Mouse (Mus musculus) ES-Bruce4 (cell line): ENCODE data around the gene Ift140. TPM values are rescaled to one million over a fixed set of nuclear protein-coding genes. Genes with fewer than 3 reads are reported as not detected.

ENCODE experiments used
- H3K27ac ChIP-seq: 2 replicates; pipeline ENCODE4 v1.5.1; 2012; ENCODE audit warnings: low read length, inconsistent platforms; ENCODE audit not compliant: insufficient read depth
- H3K27me3 ChIP-seq: 2 replicates; pipeline ENCODE4 v1.6.1; 2012; ENCODE audit warnings: mild to moderate bottlenecking, low read length, inconsistent platforms; ENCODE audit not compliant: control insufficient read depth, poor library complexity, insufficient read depth, severe bottlenecking
- H3K36me3 ChIP-seq: 2 replicates; pipeline ENCODE4 v1.6.1; 2012; ENCODE audit warnings: inconsistent platforms, mild to moderate bottlenecking, low read length, moderate library complexity; ENCODE audit not compliant: control insufficient read depth, poor library complexity, insufficient read depth, severe bottlenecking
- H3K4me1 ChIP-seq: one replicate; pipeline ENCODE4 v1.8.1; 2011; ENCODE audit warnings: low read length; ENCODE audit not compliant: control insufficient read depth, insufficient read depth
- H3K4me3 ChIP-seq: 2 replicates; pipeline ENCODE4 v1.5.1; 2011; ENCODE audit warnings: low read depth, mild to moderate bottlenecking, low read length
- H3K9ac ChIP-seq: 2 replicates; pipeline ENCODE4 v1.6.1; 2012; ENCODE audit warnings: low read depth, mild to moderate bottlenecking, inconsistent platforms; ENCODE audit not compliant: poor library complexity, severe bottlenecking
- H3K9me3 ChIP-seq: replicated peaks from 2 replicates; pipeline ENCODE4 v1.6.1; 2012; ENCODE audit warnings: mild to moderate bottlenecking, low read length, inconsistent platforms; ENCODE audit not compliant: control insufficient read depth, poor library complexity, insufficient read depth, severe bottlenecking
- CTCF ChIP-seq: IDR thresholded peaks from one replicate; pipeline ENCODE4 v1.8.1; 2011; ENCODE audit warnings: low read depth, low read length
- EP300 ChIP-seq: IDR thresholded peaks from 2 replicates; pipeline ENCODE4 v1.6.1; 2011; ENCODE audit warnings: low read depth, low read length; ENCODE audit not compliant: insufficient read depth
- POLR2A ChIP-seq: IDR thresholded peaks from one replicate; pipeline ENCODE4 v1.8.1; 2011; ENCODE audit warnings: low read length; ENCODE audit not compliant: insufficient read depth
- polyA plus RNA-seq: library from polyadenylated mRNA; stranded (reverse); fragments of >200 nt; gene quantifications from 2 replicates; pipeline ENCODE4 v1.2.4, GENCODE M21; 2011; ENCODE audit warnings: low read depth; ENCODE audit not compliant: missing spikeins, insufficient read depth, insufficient read length

Ift140 gene
- 24.2 and 32.6 TPM in 2 replicates for polyA plus RNA-seq

GRCm38 (mm10) chr17:25015655-25016291 is at the start of gene Ift140, which contains the start of gene Cramp1l:
TSS of gene Ift140 (plus strand) at chr17:25016085.
TSS of gene Cramp1l (minus strand) at chr17:25015788.
- 0 out of 2 replicates have a peak within 1 kb of the TSS, but pooled peaks have one; percentile 6 for H3K27ac ChIP-seq
- no peaks in the 10 kb centered on the region for H3K27me3 ChIP-seq
- no peaks in the 10 kb centered on the region for H3K4me1 ChIP-seq
- no peaks in the 10 kb centered on the region for H3K9me3 ChIP-seq
- peaks cover 8% of the 10 kb centered on the region for H3K36me3 ChIP-seq
- peak within 1 kb of the TSS; percentile 84 for H3K4me3 ChIP-seq
- TF ChIP-seq EP300, result no peak
- TF ChIP-seq POLR2A, result no peak
- no peak for TF ChIP-seq CTCF
- peak within 1 kb of the TSS; percentile 86 for H3K9ac ChIP-seq

- Histone ChIP-seq H3K36me3 (peaks cover 29% of the 10 kb centered on the region), H3K9me3 (no peaks in the 10 kb centered on the region), H3K4me1 (no peaks in the 10 kb centered on the region), H3K27ac (no peak overlapping the region), H3K9ac (no peak overlapping the region), H3K27me3 (no peaks in the 10 kb centered on the region), H3K4me3 (no peak overlapping the region)
- TF ChIP-seq POLR2A, result no peak
- TF ChIP-seq CTCF, result no peak
- TF ChIP-seq EP300, result no peak
Observed at GRCm38 (mm10) chr17:24987221-24987620, 28.7 kb upstream of the Ift140 start.

DNA sequence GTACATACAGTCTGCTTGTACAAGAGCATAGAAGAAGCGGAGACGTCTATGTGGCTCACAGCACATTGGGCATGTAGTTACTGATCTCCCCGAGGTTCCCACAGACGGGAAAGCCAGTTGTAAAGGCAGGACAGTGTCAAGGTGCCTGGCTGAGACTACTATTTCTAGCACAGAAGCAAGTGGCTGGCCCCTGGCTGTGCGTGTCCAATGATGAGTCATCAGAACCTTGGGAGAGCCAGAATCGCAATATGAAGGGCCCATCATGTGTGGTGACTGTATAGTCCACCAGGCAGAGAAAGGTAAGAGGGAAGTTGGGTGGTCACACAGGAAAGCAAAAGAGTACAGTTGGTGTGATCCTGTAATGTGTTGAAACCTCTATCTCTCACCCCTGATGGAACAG is 21.2 kb upstream of the Ift140 start:
- Histone ChIP-seq H3K36me3 (peaks cover 52% of the 10 kb centered on the region), H3K27me3 (no peaks in the 10 kb centered on the region), H3K27ac (no peak overlapping the region), H3K4me3 (no peak overlapping the region), H3K9ac (no peak overlapping the region), H3K9me3 (no peaks in the 10 kb centered on the region), H3K4me1 (no peaks in the 10 kb centered on the region)
- TF ChIP-seq EP300 (no peak), CTCF (no peak), POLR2A (no peak)

GRCm38 (mm10) chr17:25005102-25005501 is 10.8 kb upstream of the Ift140 start:
- Histone ChIP-seq H3K4me3 (no peak overlapping the region), H3K27me3 (no peaks in the 10 kb centered on the region), H3K36me3 (peaks cover 20% of the 10 kb centered on the region), H3K4me1 (no peaks in the 10 kb centered on the region), H3K9me3 (no peaks in the 10 kb centered on the region), H3K27ac (no peak overlapping the region), H3K9ac (no peak overlapping the region)
- TF ChIP-seq POLR2A, result no peak
- peak; percentile 13 for TF ChIP-seq CTCF

- TF ChIP-seq POLR2A (no peak), CTCF (no peak), EP300 (no peak)
- Histone ChIP-seq H3K9me3 (no peaks in the 10 kb centered on the region), H3K4me3 (no peak overlapping the region), H3K27ac (no peak overlapping the region), H3K27me3 (no peaks in the 10 kb centered on the region), H3K4me1 (no peaks in the 10 kb centered on the region), H3K36me3 (peaks cover 29% of the 10 kb centered on the region), H3K9ac (no peak overlapping the region)
Observed at GRCm38 (mm10) chr17:25007480-25007879, 8.4 kb upstream of the Ift140 start.
